Mouse (Mus musculus) hindbrain, embryonic 13.5 days (tissue): ENCODE results near the gene Gm30083. TPM values are rescaled to one million over a fixed set of nuclear protein-coding genes. Genes with fewer than 3 reads are reported as not detected.

ENCODE experiments used
- ATAC-seq: fragments of 200-750 bp; cut with Nextera tagmentation; 2 replicates; pipeline ENCODE4 v1.8.0; 2017; ENCODE audit warnings: moderate TSS enrichment; ENCODE audit not compliant: low FRiP score
- H3K27ac ChIP-seq: fragments of 300-500 bp; sonication (generic); 2 replicates; pipeline ENCODE4 v1.5.1; 2015; ENCODE audit warnings: inconsistent platforms, mild to moderate bottlenecking, moderate library complexity
- H3K27me3 ChIP-seq: fragments of 300-500 bp; sonication (generic); 2 replicates; pipeline ENCODE4 v1.6.1; 2015; ENCODE audit warnings: mild to moderate bottlenecking, inconsistent platforms
- H3K36me3 ChIP-seq: fragments of 300-500 bp; sonication (generic); 2 replicates; pipeline ENCODE4 v1.6.1; 2015; ENCODE audit warnings: mild to moderate bottlenecking, inconsistent platforms
- H3K4me1 ChIP-seq: fragments of 300-500 bp; sonication (generic); replicated peaks from 2 replicates; pipeline ENCODE4 v1.6.1; 2015; ENCODE audit warnings: inconsistent platforms
- H3K4me2 ChIP-seq: fragments of 300-500 bp; sonication (generic); 2 replicates; pipeline ENCODE4 v1.6.1; 2015; ENCODE audit warnings: inconsistent platforms, mild to moderate bottlenecking, moderate library complexity
- H3K4me3 ChIP-seq: fragments of 300-500 bp; sonication (generic); 2 replicates; pipeline ENCODE4 v1.5.1; 2015; ENCODE audit warnings: mild to moderate bottlenecking, inconsistent platforms
- H3K9ac ChIP-seq: fragments of 300-500 bp; sonication (generic); 2 replicates; pipeline ENCODE4 v1.6.1; 2015; ENCODE audit warnings: mild to moderate bottlenecking, inconsistent platforms
- H3K9me3 ChIP-seq: fragments of 300-500 bp; sonication (generic); 2 replicates; pipeline ENCODE4 v1.6.1; 2016; ENCODE audit warnings: inconsistent platforms
- WGBS: fragments of 180-500 bp; shearing (Covaris S2); methylation state at CpG from one replicate; pipeline ENCODE4 v1.1.7; 2015; 5-methylcytosine and 5-hydroxymethylcytosine counted together
- polyA plus RNA-seq: library from polyadenylated mRNA; unstranded; fragments of >200 nt; fragmentation: Nextera tagmentation; extraction: Ambion mirVana; gene quantifications from 2 replicates; pipeline ENCODE4 v1.2.1, GENCODE M21; 2015

Gene Gm30083
- not detected in 2 replicates for polyA plus RNA-seq

DNA sequence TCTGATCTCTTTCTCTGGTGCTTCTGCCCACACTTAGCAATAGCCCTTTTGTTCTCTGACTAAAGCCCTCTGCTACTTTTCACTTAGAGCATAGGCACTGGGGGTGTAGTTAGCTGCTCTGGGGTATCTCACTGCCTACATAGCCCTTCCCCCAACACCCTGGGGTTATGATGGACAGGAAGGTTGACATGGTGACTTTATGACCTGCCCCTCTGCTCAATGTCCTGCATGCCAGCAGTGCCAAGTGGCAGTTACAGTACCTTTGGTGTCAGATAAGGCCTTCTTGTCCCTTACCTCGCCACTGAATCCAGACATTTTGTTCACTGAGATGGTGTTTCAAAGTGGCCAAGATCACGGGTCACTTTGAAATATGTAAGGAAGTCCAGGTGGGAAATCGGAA, at the start of gene Gm30083:
Gm30083 (minus strand) TSS at position 120 of the 400 bp plus-strand sequence.
- H3K27me3 ChIP-seq, result no peaks in the 10 kb centered on the region
- ATAC-seq, result no peak
- no peak within 1 kb of the TSS for H3K27ac ChIP-seq
- H3K9ac ChIP-seq, result no peak within 1 kb of the TSS
- no peak within 1 kb of the TSS for H3K4me2 ChIP-seq
- H3K9me3 ChIP-seq, result no peaks in the 10 kb centered on the region
- no peak within 1 kb of the TSS for H3K4me3 ChIP-seq
- WGBS, result 91% methylated on average over 3 of the region's 3 CpGs
- H3K36me3 ChIP-seq, result no peaks in the 10 kb centered on the region
- no peaks in the 10 kb centered on the region for H3K4me1 ChIP-seq

DNA sequence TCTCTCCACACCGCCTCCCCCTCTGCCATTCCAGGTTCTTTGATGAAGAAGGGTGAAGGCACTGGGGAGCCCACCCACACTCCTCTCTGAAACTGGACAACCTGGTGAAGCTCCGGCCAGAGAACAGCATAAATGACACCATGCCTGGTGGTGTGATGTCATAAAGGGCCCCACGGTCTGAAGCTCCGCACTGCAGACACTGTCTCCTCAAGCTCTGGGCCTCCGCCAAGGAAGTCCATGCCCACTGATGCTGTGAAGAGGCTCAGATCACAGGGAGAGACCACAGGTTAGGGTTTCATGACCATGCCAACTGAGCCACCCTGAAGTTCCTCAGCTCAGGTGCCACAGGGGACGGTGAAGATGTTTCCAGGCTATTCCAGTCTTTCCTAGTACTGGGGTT, 37.5 kb upstream of the Gm30083 start, which contains the start of gene Antxrl:
Antxrl (plus strand) TSS at position 192 of the 400 bp plus-strand sequence.
- H3K4me2 ChIP-seq, result no peak within 1 kb of the TSS
- no peak within 1 kb of the TSS for H3K27ac ChIP-seq
- WGBS, result 95% methylated on average over 6 of the region's 6 CpGs
- no peaks in the 10 kb centered on the region for H3K4me1 ChIP-seq
- no peaks in the 10 kb centered on the region for H3K36me3 ChIP-seq
- no peaks in the 10 kb centered on the region for H3K27me3 ChIP-seq
- no peak within 1 kb of the TSS for H3K9ac ChIP-seq
- H3K4me3 ChIP-seq, result no peak within 1 kb of the TSS
- no peaks in the 10 kb centered on the region for H3K9me3 ChIP-seq
- ATAC-seq, result no peak

DNA sequence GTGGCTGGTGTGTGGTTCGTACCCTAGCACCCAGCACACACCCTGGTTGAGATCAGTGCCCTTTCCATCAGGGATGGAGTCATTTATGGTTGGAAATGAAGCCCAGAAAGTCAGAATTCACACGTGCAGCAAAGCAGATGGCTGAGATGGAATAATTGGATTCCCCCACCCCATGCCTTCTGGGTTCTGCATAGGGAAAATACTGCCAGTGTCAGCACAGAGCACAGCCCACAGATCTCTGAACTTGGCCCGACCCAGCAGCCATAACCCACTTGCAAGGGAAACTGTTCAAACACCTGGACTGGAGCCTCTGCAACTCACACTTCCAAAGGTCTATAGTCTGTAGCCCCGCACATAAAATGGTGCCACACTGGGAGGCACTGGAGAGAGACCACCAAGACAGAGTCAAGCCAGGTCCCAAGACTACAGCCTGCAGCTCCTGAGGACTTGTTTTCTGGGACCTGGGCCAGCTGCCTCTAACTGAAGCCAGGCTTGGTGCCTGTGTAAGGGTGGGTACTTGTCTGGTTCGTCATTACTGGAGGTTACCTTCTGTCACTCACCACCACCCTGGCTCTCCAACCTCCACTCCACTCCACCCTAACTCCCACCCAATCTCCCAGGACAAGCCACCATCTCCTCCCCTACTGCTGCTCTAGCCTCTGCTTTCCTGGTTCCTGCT, 35.3 kb upstream of the Gm30083 start:
- Histone ChIP-seq H3K36me3 (no peaks in the 10 kb centered on the region), H3K9me3 (no peaks in the 10 kb centered on the region), H3K4me1 (no peaks in the 10 kb centered on the region), H3K4me2 (no peak overlapping the region), H3K27ac (no peak overlapping the region), H3K9ac (no peak overlapping the region), H3K4me3 (no peak overlapping the region), H3K27me3 (no peaks in the 10 kb centered on the region)
- WGBS, result 82% methylated on average over 5 of the region's 5 CpGs
- ATAC-seq, result no peak

- Histone ChIP-seq H3K9ac (no peak overlapping the region), H3K4me2 (no peak overlapping the region), H3K9me3 (no peaks in the 10 kb centered on the region), H3K27ac (no peak overlapping the region), H3K4me3 (no peak overlapping the region), H3K36me3 (no peaks in the 10 kb centered on the region), H3K27me3 (no peaks in the 10 kb centered on the region), H3K4me1 (no peaks in the 10 kb centered on the region)
- WGBS, result 78% methylated on average over 3 of the region's 3 CpGs
- ATAC-seq, result no peak
Observed at GRCm38 (mm10) chr14:34043341-34043740, 28.4 kb upstream of the Gm30083 start.

DNA sequence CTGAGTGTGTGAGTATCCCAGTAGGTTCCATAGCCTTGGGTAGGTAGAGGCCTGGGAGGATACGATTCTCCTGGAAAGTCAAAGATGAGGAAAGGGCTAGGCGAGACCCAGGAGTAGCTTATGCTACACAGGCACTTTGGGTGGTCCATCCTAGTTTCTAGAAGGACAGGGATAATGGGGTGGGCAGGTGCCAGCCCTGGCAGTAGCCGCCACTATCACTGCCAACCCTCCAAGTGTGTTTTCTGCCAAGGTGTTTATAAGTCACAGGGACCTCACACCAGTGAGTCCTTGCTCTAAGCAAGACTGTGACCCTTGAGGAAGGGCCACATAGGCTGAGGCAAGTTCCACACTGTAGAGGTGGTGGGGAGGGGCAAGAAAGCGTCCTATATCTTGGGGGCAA, 26.3 kb upstream of the Gm30083 start:
- Histone ChIP-seq H3K9ac (no peak overlapping the region), H3K4me2 (no peak overlapping the region), H3K27me3 (no peaks in the 10 kb centered on the region), H3K4me3 (no peak overlapping the region), H3K4me1 (no peaks in the 10 kb centered on the region), H3K27ac (no peak overlapping the region), H3K36me3 (no peaks in the 10 kb centered on the region), H3K9me3 (no peaks in the 10 kb centered on the region)
- WGBS, result 81% methylated on average over 4 of the region's 4 CpGs
- no peak for ATAC-seq

- H3K9ac ChIP-seq, result no peak overlapping the region
- H3K9me3 ChIP-seq, result no peaks in the 10 kb centered on the region
- H3K36me3 ChIP-seq, result no peaks in the 10 kb centered on the region
- 92% methylated on average over 8 of the region's 8 CpGs for WGBS
- H3K4me1 ChIP-seq, result no peaks in the 10 kb centered on the region
- H3K27me3 ChIP-seq, result no peaks in the 10 kb centered on the region
- no peak overlapping the region for H3K4me2 ChIP-seq
- no peak for ATAC-seq
- no peak overlapping the region for H3K4me3 ChIP-seq
- H3K27ac ChIP-seq, result no peak overlapping the region
Observed at GRCm38 (mm10) chr14:34033841-34034610, 19.0 kb upstream of the Gm30083 start.

DNA sequence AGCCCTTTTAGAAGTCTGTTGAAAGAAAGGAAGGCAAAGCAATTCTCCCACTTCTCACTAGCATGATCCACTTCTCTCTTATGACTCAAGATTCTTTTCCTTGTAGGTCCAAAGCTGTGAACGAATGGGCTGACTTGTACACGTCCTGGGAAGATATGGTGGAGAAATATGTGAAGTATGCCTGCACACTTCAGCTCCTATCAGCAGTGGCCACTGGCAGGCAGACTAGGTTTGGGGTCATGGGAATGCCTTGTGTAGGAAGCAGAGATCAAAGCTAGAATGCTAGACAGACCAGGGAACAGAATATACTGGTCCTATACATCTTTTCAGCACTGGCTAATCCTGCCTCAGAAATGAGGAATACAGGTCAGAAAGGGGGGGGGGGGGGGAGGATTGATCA, 11.7 kb upstream of the Gm30083 start:
- Histone ChIP-seq H3K9ac (no peak overlapping the region), H3K9me3 (0 out of 2 replicates have a peak, but pooled peaks cover 6% of the 10 kb centered on the region), H3K4me2 (no peak overlapping the region), H3K4me3 (no peak overlapping the region), H3K27me3 (no peaks in the 10 kb centered on the region), H3K4me1 (no peaks in the 10 kb centered on the region), H3K36me3 (no peaks in the 10 kb centered on the region), H3K27ac (no peak overlapping the region)
- WGBS, result 75% methylated on average over 2 of the region's 2 CpGs
- no peak for ATAC-seq

GRCm38 (mm10) chr14:34016938-34017337, 2.0 kb upstream of the Gm30083 start:
- Histone ChIP-seq H3K4me3 (no peak overlapping the region), H3K9me3 (no peaks in the 10 kb centered on the region), H3K4me2 (no peak overlapping the region), H3K27me3 (no peaks in the 10 kb centered on the region), H3K4me1 (no peaks in the 10 kb centered on the region), H3K9ac (no peak overlapping the region), H3K36me3 (no peaks in the 10 kb centered on the region), H3K27ac (no peak overlapping the region)
- no peak for ATAC-seq
- 91% methylated on average over 2 of the region's 2 CpGs for WGBS

DNA sequence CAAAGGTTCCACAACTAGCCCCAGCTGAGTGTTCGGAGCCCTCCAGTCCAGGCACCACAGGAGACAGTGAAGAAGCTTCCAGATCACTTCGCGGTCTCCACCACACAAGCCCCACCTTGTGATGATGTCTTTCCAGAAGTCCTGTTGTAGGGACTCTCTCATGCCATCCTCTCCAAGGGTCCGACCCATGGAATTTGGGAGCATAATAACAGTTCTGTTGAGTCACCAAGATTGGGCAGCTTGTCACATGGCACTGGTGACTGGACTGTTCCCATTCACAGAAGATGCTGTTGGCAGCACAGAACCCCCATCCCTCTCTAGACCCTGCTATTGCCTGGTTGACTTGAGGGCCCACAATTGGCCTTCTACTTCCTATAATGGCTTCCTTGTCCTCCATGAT, 1.4 kb upstream of the Gm30083 start, which contains the start of gene Gm5460:
Gm5460 (plus strand) TSS at position 378 of the 400 bp plus-strand sequence.
- H3K27ac ChIP-seq, result no peak within 1 kb of the TSS
- H3K4me1 ChIP-seq, result no peaks in the 10 kb centered on the region
- no peak for ATAC-seq
- H3K4me2 ChIP-seq, result no peak within 1 kb of the TSS
- H3K9me3 ChIP-seq, result no peaks in the 10 kb centered on the region
- no peak within 1 kb of the TSS for H3K9ac ChIP-seq
- no peaks in the 10 kb centered on the region for H3K36me3 ChIP-seq
- H3K27me3 ChIP-seq, result no peaks in the 10 kb centered on the region
- WGBS, result 95% methylated on average over 4 of the region's 4 CpGs
- no peak within 1 kb of the TSS for H3K4me3 ChIP-seq

GRCm38 (mm10) chr14:34002358-34002757, 12.6 kb downstream of the Gm30083 start:
- no peaks in the 10 kb centered on the region for H3K9me3 ChIP-seq
- H3K4me1 ChIP-seq, result no peaks in the 10 kb centered on the region
- no peak for ATAC-seq
- H3K4me2 ChIP-seq, result no peak overlapping the region
- no peaks in the 10 kb centered on the region for H3K27me3 ChIP-seq
- no peak overlapping the region for H3K4me3 ChIP-seq
- H3K9ac ChIP-seq, result no peak overlapping the region
- H3K36me3 ChIP-seq, result no peaks in the 10 kb centered on the region
- 95% methylated on average over 5 of the region's 5 CpGs for WGBS
- no peak overlapping the region for H3K27ac ChIP-seq

- no peak overlapping the region for H3K4me2 ChIP-seq
- H3K4me3 ChIP-seq, result no peak overlapping the region
- no peak for ATAC-seq
- H3K27me3 ChIP-seq, result no peaks in the 10 kb centered on the region
- H3K36me3 ChIP-seq, result no peaks in the 10 kb centered on the region
- H3K9me3 ChIP-seq, result no peaks in the 10 kb centered on the region
- H3K9ac ChIP-seq, result no peak overlapping the region
- H3K27ac ChIP-seq, result no peak overlapping the region
- no peaks in the 10 kb centered on the region for H3K4me1 ChIP-seq
Observed at GRCm38 (mm10) chr14:34001445-34001844, 13.5 kb downstream of the Gm30083 start.

DNA sequence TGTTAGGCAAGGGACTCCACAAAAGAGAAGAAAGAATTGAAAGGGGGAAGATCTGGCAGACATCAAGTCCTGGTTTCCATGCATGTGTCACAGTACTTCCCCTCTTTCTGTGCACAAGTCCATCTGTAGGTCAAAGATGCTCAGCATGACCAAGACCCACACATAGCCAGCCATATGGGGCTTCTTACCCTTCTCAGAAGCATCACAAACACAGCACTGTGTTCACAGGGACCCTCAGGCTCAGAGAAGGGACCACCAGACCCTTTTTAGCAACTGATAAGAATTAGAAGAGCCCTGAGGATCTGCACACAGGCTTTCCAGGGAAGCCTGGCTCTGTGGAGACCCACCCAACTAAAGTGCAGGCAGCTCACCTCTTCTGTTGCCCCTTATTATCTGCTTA, 14.9 kb downstream of the Gm30083 start:
- no peak overlapping the region for H3K4me3 ChIP-seq
- H3K27me3 ChIP-seq, result no peaks in the 10 kb centered on the region
- no peaks in the 10 kb centered on the region for H3K9me3 ChIP-seq
- no peak overlapping the region for H3K27ac ChIP-seq
- ATAC-seq, result no peak
- H3K9ac ChIP-seq, result no peak overlapping the region
- H3K4me2 ChIP-seq, result no peak overlapping the region
- H3K4me1 ChIP-seq, result no peaks in the 10 kb centered on the region
- H3K36me3 ChIP-seq, result no peaks in the 10 kb centered on the region

- Histone ChIP-seq H3K9me3 (no peaks in the 10 kb centered on the region), H3K9ac (no peak overlapping the region), H3K4me1 (no peaks in the 10 kb centered on the region), H3K36me3 (no peaks in the 10 kb centered on the region), H3K27ac (no peak overlapping the region), H3K27me3 (no peaks in the 10 kb centered on the region), H3K4me2 (no peak overlapping the region), H3K4me3 (no peak overlapping the region)
- no peak for ATAC-seq
- 78% methylated on average over 6 of the region's 6 CpGs for WGBS
Observed at GRCm38 (mm10) chr14:33997427-33997826, 17.6 kb downstream of the Gm30083 start.
